ENCODE assay signal across 8 mouse cellular contexts in the genomic region with DNA sequence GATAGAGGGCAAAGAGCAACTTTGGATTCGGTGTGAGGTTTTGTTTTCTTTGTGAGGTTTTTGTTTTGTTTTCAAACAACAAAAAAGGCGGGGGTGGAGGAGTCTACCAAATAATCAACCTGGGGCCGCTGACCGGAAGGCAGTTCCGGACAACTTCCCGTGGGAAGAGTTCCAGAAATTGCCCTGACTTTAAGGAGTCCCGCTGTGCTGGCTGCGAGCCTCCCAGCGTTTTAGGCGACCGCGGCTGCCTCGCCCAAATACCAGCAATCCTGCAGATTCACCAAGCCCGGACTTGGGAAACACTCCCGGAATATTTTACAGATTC. TPM values are rescaled to one million over a fixed set of nuclear protein-coding genes. Genes with fewer than 3 reads are reported as not detected.
A peak's percentile ranks its signal among the peaks of the same experiment; 100 is the strongest.
DNase-seq lines count a peak whose midpoint lies in the region; ATAC-seq and TF ChIP-seq lines count a peak whose summit lies in the region.

No protein-coding gene starts in this region.

- peak overlapping the region; percentile 32; the same call in 1 of the 2 replicates for H3K27ac ChIP-seq in layer of hippocampus, adult 2 months

- no peak for TF ChIP-seq CTCF in layer of hippocampus, adult 2 months (conservative IDR thresholded peaks at IDR 0.05)

- H3K4me3 ChIP-seq in layer of hippocampus, adult 2 months = peak overlapping the region; percentile 52

- no peak for DNase-seq in layer of hippocampus, adult 2 months (ENCODE audit: low spot score in 2 of 2)
- DNase-seq in layer of hippocampus, postnatal 25 days (ENCODE audit: extremely low spot score in 1 of 2, low spot score in 1 of 2) = no peak
- peak; percentile 69 to 71 for DNase-seq in adrenal gland, postnatal 36 days
- peak; percentile 69 for DNase-seq in heart, adult 8-10 months (ENCODE audit: low spot score)
- peak; percentile 61 for DNase-seq in kidney, adult 9 months
- no peak for DNase-seq in frontal cortex, postnatal 36 days (ENCODE audit: low spot score in 2 of 2)
- no peak for DNase-seq in left cerebral cortex, adult 8-10 months (ENCODE audit: low spot score in 2 of 2)

- 0 out of 2 replicates have a peak, but pooled peaks have one; percentile 2 for ATAC-seq in megakaryocyte, adult 5-6 weeks (ENCODE audit: poor library complexity, severe bottlenecking)

RNA-seq across cellular contexts. Expression of a gene that starts 13.0 kb away (rescaled TPM):
- total RNA-seq in layer of hippocampus, adult 2 months (2021) = 100 to 1,000 TPM; 184 to 189 TPM
- total RNA-seq in layer of hippocampus, postnatal 25 days (2021) = 100 to 1,000 TPM; 169 to 188 TPM
- 10 to 100 TPM; 78.8 to 88.1 TPM for total RNA-seq in adrenal gland, postnatal 36 days (2021)
- total RNA-seq in heart, adult 8-10 months (2022) = 10 to 100 TPM; 30.3 to 37.3 (median 31.9) TPM
- total RNA-seq in megakaryocyte, adult 5-6 weeks (2015) = 38.7 and 40.6 TPM in 2 replicates
- 76.7 and 84.3 TPM in 2 replicates for total RNA-seq in megakaryocyte, adult 5-6 weeks (2017)
- total RNA-seq in left cerebral cortex, adult 8-10 months (2022) = 100 to 1,000 TPM; 202 to 206 (median 204) TPM

Comparison
In these comparisons a context has a peak if more than half of its experiments do, and no peak if none do; other contexts are left out.
1. DNase-seq: peak in adrenal gland, postnatal 36 days (2 of 2), heart, adult 8-10 months (single experiment) and kidney, adult 9 months (single experiment); none in layer of hippocampus, adult 2 months (0 of 2), layer of hippocampus, postnatal 25 days (0 of 2), frontal cortex, postnatal 36 days (0 of 2) and left cerebral cortex, adult 8-10 months (0 of 2).